Mouse (Mus musculus): ENCODE data around the gene Gdf1.

DNA sequence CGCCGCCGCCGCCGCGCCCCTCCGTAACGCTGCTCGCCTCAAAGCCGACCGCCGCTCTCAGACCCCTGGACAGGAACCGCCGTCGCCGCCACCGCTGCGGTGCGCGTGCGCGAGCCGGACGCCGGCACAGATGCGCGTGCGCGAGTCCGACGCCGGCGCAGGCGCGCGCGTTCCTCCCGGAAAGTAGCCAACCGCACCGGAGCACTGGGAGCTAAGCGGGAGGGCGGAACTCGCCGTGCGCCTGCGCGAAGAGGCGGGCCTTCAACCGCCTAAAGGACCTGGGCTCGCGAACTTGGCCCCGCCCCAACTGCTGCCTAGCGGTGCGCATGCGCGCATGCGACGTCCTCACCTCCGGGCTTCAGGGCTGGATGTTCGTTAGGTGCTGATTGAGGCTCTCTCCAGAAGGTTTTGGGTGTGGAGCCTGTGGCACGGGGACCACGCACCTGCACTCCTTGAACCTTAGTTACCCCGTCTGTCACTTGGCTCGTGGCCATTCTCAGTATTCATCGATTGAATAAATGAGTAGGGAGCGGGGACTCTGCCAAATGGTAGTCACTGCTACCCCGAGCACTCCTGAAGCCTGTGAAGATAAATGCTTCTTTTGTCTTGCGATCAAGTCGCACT, 23.7 kb downstream of the Gdf1 start, which contains the start of gene Upf1:
- TF ChIP-seq EP300 (IDR thresholded peaks at IDR 0.05; ENCODE audit: low read depth) (no peak), CTCF (IDR thresholded peaks at IDR 0.05; ENCODE audit: low read depth) (no peak)

All from liver, postnatal 0 days (tissue).